Mouse (Mus musculus): Measurements from ENCODE around the gene Mas1.
A peak's percentile ranks its signal among the peaks of the same experiment; 100 is the strongest.

The Mas1 gene

DNA sequence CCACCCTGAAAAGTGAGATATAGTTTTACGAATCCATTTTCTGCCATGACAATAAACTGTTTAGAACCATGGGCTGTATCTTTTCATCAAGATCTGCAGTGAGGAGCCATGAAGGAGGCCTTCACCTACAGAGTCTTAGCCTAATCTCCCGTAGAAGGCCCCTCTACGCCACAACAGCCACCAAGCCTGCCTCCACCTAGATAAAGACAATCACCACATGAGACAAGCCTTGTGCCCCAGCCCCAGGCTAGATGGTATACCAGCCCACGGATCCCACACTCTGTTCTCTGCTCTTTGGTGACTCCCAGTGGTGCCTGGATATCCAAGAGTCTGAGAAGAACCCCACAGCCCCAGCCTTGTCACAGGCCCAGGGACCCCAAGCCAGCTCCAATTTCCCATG lies 52.1 kb downstream of the Mas1 start:
- no peak for DNase-seq

- DNase-seq, result no peak
Observed at GRCm38 (mm10) chr17:12814502-12814901, 53.4 kb downstream of the Mas1 start.

- no peak for DNase-seq
Observed at GRCm38 (mm10) chr17:12810973-12811303, 57.0 kb downstream of the Mas1 start.

DNA sequence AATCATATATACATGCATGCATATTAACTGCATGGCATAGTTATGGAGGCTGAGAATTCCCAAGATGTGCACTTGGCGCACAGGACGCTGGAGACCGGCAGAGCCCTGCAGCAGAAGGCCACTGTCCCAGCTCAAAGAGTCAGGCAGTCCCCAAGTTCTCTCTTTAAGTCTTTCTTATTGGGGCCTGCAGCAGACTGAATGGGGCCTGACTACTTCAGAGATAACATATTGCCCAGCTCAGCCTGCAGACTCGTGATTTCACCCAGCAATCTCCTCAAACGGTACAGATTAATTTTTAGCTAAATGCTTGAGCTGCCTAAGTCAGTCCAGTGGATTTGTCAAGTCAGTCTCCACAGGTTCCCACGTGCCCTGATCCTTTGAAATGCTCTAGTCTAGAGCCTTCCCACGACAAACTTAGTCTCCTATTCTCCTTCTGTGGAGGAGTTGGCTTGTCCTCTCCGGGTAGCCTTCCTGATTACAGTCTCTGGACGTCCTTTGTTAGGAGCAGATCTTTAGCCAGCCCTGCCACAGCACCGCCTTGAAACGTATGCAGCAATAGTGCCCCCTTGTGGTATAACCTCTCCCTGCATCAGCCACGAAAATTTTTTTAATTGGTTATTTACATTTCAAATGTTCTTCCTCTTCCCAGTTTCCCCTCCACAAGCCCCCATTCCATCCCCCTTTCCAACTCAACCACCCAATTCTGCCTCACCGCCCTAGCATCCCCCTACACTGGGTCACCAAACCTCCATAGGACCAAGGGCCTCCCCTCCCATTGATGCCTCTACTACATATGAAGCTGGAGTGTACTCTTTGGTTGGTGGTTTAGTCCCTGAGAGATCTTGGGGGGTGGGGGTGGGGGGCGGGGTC lies 57.6 kb downstream of the Mas1 start:
- peak; percentile 74 for DNase-seq

GRCm38 (mm10) chr17:12808851-12809250 lies 59.1 kb downstream of the Mas1 start:
- no peak for DNase-seq

- DNase-seq, result no peak
Observed at GRCm38 (mm10) chr17:12804584-12805445, 63.1 kb downstream of the Mas1 start.

- no peak for DNase-seq
Observed at GRCm38 (mm10) chr17:12801861-12802540, 65.9 kb downstream of the Mas1 start.

- DNase-seq, result no peak
Observed at GRCm38 (mm10) chr17:12799368-12800275, 68.3 kb downstream of the Mas1 start.

DNA sequence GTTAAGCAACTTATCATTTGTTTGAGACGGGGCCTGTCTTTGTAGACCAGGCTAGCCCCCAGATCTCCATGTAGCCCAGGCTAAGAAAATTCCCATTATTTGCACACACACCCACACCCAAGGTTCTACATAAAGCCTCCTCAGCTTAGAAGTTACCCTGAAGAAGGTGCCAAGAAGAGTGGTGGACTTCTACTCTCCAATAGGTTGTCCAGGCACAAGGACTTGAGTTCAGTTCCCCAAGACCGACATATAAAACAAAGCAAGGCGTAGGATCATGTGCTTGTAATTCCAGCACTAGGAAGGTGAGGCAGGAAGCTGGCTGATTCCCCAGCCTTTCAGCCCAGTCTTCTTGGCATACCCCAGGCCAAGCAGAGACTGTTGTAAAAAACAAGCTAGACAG lies 69.4 kb downstream of the Mas1 start:
- no peak for DNase-seq

DNA sequence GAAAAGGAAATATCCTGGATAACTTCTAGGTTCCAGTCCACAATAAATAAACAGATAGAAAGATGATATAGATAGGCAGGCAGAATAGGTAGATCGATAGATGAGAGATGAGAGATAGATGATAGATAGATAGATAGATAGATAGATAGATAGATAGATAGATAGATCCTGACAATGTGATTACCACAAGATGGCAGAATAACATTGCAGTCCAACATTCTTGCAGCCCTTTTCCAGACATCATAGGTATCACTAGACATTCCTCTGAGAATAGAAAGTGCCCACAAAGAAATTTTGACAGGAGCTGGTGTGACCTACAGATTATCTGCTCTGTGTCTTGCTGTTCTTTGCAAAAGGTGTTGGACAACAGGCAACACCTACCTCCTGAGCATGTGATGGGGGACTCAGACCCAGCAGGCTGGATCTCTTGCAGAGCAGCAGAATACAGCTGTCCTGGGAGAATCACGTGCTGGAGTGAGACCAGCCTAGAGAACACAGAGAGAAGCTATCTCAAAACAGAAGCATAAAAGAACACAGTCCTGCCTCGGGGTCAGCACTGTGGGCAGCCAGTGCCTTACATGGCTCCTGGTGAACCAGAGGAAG lies 70.4 kb downstream of the Mas1 start:
- no peak for DNase-seq

- no peak for DNase-seq
Observed at GRCm38 (mm10) chr17:12796633-12797032, 71.3 kb downstream of the Mas1 start.

- peak; percentile 13 for DNase-seq
Observed at GRCm38 (mm10) chr17:12793660-12794406, 74.1 kb downstream of the Mas1 start.

DNA sequence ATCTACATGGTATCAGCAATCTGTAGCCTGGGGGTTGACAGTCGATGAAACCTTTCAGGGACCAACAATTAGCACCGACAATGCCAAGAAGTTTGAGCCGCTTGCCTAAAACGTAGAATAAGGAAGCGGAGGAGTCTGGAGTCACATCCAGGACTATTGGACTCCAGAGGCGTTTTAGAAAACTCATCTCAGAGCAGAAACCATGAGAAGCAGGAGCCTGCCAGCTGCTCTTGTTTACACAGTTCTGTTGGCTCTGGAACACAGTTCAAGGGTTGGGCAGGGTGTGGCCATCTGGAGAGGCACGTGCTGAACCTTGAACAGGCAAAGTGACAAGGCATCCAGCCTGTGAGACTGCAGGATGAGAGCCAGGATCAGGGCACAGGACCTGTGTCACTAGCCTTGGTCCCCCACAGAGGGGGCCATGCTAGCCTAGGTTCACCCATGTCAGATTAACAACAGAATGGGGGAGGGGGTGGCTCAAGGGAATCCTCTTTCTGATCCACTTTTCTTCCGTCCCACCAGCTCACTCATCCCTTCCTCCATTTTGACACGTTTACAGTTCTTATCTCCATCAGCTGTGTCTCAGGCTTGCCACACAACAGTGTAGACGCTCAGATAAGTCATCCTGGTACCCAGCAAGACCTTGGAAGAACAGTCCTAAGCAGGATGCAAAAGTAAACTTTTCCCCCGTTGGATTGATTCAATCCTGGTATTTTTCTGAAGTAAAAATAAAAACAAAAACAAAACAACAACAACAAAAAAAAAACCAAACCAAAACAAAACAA lies 75.3 kb downstream of the Mas1 start:
- no peak for DNase-seq

DNA sequence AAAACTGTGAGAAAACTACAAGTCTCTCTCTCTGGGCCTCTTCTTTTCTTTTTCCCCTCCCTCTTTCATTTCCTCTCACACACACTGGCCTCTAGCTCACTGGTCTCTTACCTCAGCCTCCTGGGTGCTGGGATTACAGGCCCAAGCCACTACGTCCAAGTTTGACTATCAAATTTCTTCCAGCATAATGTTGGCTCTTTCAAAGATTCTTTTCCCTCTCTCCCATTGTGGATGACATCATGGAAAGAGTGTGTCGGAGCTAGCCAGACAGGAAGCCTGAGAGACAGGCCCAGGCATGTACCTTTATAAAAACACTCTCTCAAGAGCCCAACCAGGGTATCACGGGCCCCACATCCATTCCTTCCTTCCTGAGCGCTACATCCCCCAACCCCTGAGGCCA lies 76.5 kb downstream of the Mas1 start:
- no peak for DNase-seq

DNA sequence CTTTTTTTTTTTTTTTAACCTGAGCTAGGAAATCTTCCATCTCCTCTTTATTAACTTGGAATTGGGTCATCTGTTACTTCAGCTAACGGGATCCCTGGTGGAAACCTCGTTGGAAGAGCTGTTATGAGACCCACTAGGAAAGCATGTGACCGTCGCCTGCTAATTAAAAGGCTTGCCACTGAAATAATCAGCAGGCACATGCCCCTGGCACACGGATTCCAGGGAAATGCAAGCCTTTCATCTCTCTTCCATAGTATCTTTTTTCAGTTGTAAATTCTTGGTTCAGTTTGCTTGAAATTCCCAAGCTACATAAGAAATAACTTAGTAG lies 76.9 kb downstream of the Mas1 start:
- DNase-seq, result no peak

All from thymus, postnatal 25 days (tissue).